Mouse (Mus musculus) embryonic fibroblast, embryonic 13.5 days (primary cell): ENCODE data around the gene Oas2.

Source experiments
- CTCF ChIP-seq: IDR thresholded peaks from 2 replicates; pipeline ENCODE4 v1.5.1; 2011; ENCODE audit warnings: mild to moderate bottlenecking, control low read depth, low read length, moderate library complexity, borderline replicate concordance; ENCODE audit not compliant: insufficient read depth
- POLR2A ChIP-seq: IDR thresholded peaks from 2 replicates; pipeline ENCODE4 v1.6.1; 2011; ENCODE audit warnings: low read depth, mild to moderate bottlenecking, control low read depth, low read length, moderate library complexity

GRCm38 (mm10) chr5:120698801-120699391 is 50.8 kb downstream of the Oas2 start:
- TF ChIP-seq CTCF = no peak
- no peak for TF ChIP-seq POLR2A
